Mouse (Mus musculus) layer of hippocampus, adult 9-11 months (tissue): ENCODE results near the gene Tcn2.
"Not testable (repeated sequence)": the region's sequence is repeated elsewhere in the genome, so short reads cannot be mapped to it uniquely, and the experiment has no call there.

Experiments
- DNase-seq: peaks from one replicate; pipeline ENCODE4 v3.0.0; 2022

Gene Tcn2

DNA sequence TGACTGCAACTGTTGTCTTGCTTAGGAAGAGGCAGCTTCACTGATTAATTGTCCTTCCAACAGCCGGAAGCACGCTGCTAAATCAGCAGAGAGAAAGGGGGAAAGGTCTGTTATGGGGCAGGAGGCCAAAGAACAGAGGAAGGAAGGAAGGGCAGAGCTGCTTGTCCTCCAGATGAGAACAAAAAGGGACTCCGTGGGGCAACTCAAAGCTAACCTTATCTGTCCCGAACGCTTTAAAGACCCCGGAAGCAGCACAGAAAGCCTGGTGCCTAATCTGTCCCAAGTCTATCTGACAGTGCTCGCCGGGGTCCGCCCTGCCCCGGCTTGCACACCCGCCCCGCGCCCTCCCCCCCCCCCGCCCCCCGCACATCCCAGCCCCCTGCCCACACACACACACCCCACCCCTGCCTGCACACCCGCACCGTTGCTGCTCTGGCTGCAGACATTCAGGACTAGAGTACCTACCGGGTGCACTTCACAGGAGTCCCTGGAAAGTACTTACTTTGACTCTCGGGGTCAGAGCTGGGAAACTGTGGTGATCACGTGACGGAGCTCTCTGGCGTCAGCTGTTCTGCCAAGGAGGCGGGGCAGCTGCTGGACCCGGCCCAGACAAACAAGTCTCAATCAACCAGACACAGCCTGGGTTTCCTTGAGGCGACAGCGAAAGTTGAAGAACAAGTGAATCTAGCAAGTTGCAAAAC lies at the start of gene Tcn2:
Tcn2 (minus strand) TSS at position 649 of the 701 bp plus-strand sequence.
- DNase-seq: peak; percentile 84

DNA sequence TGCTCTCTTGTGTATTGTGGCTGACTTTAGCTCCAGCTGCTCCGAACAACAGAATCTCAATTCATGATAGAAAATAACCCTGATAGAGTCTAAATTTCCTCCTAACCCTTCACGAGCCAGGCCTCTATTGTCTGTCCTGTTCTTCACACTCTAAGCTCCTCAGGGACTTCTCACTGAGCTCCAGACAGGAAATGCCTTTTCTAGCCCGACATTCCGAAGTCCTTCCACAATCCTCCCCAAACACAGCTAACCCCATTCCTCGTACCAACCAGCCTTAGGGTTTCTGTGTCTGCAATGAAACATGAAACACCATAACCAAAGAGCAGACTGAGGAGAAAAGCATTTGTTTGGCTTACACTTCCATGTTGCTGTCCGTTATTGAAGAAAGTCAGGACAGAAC lies 49.6 kb upstream of the Tcn2 start:
- DNase-seq: no peak

DNA sequence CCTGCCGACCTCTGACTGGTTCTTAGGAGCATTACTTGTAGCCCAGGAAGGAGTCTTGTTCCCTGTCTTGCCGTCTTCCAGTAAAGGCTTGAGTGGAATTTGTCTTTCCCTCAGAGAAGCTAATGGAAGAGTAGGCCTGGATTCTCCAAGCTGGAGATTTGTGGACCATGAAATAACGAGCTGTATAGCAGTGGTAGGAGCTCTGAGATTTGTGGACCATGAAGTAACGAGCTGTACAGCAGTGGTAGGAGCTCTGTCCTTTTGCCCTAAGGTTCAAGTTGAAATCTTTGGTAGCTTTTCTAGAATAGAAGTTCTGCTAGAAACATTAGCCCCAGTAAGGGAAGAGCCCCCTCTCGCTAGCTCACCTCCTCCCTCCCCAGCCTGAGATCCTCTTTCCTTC lies 46.5 kb upstream of the Tcn2 start:
- no peak for DNase-seq

DNA sequence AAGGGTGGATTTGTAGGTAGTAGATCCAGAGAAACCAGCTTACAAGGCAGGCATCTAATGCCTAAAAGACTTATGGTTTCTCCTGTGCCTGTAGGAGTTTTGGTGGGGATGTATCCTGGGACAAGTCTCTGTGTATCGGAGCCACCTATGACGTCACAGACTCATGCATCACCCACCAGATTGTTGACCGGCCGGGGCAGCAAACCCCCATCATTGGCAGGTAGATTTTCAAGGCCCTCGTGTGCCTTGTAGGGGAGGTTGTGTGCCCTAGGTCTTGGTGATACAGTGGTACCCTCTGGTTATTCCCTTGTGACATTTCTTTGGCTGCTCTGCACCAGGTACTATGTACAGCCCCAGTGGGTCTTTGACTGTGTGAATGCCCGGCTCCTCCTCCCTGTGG lies 44.7 kb upstream of the Tcn2 start, which contains the start of gene 4930556J24Rik:
4930556J24Rik (minus strand) TSS at position 101 of the 400 bp plus-strand sequence.
- no peak for DNase-seq

DNA sequence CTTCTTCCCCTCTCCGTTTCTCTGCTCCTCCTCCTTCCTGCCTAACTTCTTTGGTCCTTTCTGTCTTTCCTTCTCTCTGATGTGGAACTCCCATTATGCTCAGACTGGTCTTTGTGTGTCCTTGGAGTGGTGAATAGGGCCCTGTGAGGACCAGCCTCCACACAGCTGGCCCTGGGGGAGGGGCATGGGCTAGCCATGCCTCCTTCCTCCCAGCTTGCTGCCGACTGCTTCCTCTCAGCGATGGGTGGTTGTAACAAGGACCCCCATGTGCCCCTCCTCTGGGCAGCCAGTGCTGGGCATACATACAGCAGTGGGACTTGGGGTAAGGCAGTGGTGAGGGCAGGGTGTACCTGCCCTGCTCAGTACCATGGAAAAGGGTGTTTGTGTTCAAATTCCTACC lies 42.4 kb upstream of the Tcn2 start:
- peak; percentile 62 for DNase-seq

DNA sequence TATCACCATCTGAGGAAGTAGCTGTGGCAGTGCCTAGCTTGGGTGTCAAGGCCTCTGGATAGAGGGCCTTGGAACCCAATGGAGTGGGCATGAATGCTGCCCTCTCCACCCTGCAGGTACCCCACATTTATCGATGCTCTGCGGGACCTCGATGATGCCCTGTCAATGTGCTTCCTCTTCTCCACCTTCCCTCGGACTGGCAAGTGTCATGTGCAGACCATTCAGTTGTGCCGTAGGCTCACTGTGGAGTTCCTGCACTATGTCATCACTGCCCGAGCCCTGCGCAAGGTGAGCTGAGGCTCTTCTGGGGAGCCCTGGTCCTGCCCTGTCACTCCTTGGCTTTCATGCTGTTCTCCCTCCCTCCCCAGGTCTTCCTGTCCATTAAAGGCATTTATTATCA lies 41.1 kb upstream of the Tcn2 start:
- DNase-seq: no peak

DNA sequence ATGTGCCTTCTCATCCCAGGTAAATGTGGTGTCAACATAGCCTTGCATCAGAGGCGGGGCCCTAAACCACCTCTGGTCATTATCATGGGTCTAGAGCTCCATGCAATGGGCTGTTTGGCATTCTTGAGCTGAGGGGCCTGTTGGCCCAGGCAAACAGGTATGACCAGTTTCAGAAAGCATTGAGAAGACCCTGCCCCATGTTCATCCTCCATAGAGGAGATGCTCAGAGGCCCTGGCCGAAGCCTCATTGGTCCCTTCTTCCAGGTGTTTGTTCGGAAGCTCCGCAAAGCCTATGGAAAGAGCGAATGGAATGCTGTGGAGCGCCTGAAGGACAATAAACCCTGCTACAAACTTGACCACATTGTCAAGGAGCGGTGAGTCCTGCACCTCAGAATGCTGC lies 38.4 kb upstream of the Tcn2 start:
- DNase-seq: no peak

DNA sequence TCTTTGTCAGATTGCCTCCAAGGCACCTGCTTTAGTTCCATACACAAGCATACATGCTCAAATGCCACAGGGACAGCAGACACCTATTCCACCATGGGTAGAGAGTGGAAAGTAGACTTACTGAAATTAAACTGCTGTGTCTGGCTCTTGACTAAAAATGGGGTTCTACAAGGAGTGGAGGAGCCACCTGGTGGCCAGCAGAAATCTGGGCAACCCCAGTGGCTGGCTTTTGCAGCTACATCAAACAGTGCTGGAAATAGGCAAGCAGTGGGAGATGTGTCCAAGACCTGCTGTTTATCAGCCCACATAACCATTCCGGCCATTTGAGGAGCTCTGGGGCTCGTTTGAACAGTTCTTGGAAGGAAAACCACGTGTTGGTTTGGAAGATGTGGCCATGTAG lies 37.9 kb upstream of the Tcn2 start:
- DNase-seq: no peak

DNA sequence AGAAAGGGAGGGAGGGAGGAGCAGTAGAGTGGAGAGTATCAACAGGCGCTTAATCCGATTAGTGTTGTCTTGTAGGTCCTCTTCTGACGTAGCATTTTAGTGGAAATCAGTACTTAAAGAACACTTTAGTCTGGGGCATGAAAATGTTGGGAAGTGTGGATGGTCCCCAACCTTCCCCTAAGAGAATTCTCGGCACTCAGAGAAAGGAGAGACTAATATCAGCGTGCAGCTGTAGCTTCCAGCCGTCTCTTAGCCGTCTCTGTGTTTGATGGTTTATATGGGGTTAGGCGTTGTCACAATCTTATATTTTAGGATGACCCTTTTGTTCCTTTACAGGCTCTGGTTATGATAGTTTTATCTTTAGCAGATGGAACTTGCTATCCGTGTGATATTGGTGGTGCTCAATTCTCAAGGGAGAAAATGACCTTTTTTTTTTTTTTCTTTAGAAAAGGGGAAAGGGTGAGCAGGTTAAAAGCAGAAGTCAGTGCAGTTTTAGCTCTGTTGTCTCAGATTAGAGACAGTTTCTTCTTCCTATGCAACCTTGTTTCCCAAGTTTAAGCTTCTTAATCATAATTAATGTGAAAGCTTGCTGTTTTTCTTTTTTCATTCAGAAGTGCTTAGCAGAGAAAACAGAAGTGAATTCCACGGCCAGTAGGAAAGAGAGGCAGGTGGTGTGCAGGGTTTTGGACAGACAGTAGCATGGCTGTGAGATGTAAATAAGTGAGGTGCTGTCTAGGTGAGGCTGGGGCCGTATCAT lies 32.6 kb upstream of the Tcn2 start:
- DNase-seq: no peak

DNA sequence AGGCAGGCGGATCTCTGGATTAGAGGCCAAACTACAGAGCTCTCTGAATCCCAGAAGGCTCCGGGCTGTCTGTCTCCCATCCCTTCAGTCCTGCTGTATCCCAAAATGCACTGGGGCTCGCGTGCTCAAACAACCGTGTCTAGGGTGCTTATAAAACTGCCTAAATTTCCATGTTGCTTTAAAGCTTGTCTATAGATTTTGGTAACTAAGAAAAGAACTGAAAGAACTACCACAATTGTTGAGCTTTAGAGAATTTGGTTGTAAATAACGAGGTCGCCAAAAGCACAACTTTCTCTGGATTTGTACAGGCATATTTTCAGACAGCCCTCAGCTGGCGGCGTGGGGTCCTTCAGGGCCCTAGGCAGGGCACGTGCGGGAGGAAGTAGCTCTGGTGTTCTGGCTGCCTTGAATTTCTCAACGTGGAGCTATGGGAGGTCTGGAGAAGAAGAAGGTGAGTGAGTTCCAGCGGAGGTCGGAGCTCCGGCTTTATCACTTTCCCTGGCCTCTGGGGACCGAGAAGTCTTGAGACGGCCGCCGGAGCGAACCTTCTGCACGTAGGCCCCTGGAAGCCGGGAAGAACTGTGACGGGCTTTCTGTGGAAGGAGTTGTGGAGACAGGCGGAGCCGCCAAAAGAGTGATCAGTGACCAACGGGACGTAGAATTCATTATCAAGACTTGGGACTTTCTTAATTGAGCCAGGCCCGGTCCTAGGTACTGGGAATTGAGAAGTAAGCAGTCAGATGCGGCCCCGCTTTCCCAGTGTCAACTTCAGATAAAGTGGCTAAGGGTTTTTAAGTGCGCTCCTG lies 31.9 kb upstream of the Tcn2 start, which contains the start of gene Pes1:
Pes1 (plus strand) TSS at position 366 of the 806 bp plus-strand sequence.
- DNase-seq: peak; percentile 84

DNA sequence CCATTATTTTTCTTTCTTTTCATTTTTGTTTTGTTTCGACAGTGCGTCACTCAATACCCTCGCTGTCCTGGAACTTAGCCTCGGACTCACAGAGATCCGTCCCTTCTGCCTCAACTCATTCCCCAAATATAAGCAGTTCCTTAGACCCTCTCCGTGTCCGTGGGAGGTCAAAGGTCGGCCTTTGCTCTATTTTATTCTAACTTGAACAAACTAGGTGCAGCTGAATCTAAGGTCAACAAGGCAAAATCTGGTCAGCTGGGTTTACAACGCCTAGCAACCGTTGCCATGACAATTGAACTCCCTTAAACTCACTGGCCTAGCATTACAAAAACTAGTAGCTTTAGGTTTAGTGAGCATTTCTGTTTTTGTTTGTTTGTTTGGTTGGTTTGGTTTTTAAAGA lies 31.2 kb upstream of the Tcn2 start:
- no peak for DNase-seq

DNA sequence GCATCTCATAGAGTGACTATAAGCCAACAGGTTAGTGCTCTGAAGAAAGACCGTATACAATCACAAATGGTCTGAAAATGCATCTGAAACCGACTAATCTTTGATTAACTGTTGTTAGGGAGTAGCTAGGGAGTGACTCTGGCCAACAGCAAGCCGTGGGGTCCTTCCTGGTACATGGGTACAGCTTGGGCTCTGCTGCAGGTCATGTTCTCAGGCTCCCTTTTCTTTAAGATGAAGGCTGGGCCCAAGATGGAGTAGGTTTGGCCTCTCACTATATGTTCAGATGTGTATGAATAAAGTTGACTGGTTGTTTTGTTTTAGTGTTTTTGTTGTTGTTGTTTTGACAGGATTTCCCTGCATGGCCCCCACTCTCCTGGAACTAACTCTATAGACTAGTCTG lies 29.8 kb upstream of the Tcn2 start:
- no peak for DNase-seq

DNA sequence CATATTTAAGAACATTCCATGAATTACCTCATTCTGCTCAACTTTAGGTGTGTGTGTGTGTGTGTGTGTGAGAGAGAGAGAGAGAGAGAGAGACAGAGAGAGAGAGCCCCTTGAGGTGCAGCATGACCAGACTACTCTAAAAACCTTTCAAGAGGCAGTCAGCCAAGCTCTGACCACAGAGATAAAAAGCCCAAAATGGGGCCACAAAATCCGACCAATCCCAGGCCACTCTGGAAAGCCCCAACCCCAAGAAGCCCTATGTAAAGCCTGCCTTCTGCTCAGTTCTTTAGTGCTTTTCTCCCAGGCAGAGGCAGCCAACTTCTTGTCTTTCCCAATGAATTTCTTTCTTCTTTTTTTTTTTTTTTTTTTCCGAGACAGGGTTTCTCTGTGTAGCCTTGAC lies 28.9 kb upstream of the Tcn2 start:
- no peak for DNase-seq

DNA sequence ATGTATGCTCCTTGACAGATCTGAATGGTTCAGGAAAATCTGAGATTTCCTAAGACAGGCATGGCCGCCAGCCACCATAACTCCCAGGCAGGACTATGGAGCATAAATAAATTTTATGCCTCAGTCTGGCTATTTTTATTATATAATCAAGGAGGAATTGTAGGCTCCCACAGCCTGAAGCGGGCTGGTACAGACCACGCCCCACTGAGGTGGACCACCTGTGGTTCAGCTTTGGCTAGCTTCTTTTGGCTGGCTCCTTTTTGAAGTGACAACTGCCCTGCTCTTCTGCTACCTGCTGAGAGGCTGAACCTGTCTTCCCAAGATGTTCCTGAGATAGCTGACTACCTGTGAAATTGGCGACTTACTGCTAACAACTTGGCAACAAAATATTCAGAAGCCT lies 23.4 kb upstream of the Tcn2 start:
- not testable (repeated sequence) for DNase-seq

DNA sequence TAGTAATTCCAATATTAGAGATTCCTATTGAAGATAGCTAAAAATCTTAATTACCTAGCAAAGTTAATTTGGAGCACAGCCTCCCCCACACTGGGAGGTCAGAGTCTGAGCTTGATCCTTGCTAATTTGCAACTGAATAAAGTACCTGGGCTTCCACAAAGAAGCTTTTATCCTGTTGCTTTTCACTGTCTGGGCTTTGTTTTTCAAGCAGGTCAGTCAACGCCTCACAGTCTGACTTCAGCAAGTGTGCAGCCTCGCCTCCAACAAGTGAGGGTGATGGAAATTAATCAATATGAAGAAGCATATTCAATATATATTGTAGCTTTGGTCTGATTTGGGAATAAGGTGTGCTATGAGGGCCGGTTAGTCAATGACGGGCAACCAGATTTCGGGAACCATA lies 22.9 kb upstream of the Tcn2 start:
- not testable (repeated sequence) for DNase-seq

DNA sequence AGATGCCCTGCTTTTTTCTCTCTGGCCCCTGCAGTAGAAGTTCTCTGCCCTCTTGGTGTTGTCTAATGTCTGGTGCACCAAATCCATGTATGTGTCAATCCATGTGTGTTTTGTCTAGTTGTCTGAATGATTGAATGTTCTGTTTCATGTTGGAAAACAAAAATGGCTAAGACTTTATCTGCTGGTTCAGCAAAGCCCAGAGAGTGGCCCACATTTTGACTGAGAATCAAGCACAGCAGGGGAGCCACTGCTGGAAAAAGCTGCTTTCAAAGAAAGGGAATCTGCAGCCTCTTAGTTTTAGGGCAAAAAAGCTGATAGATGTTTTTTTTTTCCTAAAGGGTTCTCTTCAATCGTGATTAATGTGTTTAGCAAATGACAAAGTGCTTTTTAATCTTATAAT lies 14.4 kb upstream of the Tcn2 start:
- DNase-seq: no peak

DNA sequence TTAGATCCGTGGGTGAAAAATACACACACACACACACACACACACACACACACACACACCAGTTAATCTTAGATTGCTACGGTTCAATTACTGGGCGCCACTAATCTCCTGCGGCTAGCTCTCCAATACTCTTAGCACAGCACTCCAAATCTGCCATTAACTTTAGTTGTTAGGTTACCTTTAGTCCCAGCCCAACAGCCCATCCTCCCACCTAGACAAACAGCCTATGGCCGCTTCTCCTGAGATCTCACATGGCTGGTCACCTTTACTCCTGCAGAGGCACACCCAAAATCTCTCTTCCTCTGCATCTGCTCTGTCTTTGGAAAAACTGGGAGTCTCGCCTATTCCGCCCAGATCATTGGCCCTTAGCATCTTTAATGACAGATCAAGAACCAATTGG lies 9.4 kb upstream of the Tcn2 start:
- no peak for DNase-seq

DNA sequence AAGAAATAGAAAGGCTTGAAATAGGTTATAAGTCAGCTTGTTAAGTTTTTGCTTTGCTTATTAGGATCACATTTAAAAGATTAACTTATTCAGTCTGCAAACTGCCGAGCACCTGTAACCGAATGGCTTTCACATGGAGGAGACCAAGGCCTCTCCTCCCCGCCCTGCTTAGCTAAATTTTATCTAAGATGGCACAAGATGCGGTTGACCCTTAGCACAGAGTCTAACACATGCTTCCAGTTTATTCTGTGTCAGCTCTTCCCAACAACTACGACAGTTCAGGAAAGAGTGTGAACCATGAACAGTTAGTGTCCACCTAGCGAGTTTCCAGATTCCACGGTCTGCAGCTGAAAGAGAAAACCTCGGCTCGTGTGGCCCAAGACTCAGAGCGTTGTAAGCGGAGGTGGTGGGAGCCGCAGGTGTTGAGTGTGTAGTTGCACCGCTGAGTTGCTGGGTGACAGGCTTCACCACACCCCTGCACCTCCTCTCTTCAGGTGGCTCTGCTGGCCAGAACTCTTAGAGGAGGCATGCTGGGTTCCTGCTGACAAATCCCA lies 5.4 kb upstream of the Tcn2 start:
- no peak for DNase-seq

DNA sequence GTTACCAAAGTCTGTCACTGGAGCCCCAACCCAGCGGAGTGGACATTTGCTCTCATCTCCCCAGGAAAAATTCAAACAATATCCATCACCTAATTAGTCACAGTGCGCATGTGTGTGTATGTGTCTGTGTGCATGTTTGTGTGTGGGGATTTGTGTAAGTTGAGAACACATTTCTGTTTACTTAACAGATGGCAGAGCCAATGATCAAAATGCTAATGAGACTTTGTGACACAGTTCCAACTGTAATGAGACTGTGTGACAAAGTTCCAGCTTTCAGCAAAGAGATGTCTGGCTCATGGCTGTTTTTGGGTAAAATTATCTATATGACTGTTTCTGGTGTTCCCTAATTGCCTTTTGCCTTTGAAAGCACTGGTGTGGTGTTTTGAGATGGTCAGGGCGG lies 4.4 kb upstream of the Tcn2 start:
- DNase-seq: no peak

DNA sequence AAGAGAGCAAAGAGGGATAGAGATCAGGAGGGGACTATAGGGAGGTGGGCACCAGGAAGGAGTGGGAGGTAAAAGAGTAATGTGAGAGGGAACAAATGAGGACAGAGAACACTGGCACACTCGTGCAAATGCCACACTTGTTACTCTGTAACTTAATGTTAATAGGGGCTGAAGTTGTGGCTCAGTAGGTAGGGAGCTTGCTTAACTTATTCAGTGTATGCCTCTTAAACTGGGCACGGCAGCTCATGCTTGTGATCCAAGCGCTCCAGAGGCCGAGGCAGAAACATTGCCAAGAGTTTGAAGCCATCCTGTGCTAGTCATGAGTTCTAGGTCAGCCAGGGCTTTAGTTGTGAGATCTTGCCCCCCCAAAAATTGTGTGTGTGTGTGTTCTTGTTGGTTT lies 3.2 kb upstream of the Tcn2 start:
- DNase-seq: no peak

DNA sequence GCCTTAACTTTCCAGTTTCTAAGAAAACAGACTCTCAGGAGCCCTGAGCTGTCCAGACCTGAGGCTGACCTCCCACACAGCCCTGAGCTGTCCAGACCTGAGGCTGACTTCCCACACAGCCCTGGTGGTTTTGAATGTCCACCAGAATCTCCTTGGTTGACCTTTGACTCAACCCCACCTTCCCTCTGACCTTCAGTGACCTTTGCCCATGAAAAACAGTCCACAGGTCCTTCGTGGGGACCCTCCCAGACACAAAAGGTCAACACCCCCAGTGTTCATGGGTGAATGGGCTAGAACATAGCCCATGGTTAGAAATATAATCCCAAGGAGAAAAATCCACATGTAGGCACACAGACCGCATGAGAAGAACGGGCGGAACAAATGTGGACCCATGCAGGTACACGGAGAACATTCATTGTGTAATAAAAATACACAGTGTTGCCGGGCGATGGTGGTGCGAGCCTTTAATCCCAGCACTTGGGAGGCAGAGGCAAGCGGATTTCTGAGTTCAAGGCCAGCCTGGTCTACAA lies 1.9 kb upstream of the Tcn2 start:
- no peak for DNase-seq

DNA sequence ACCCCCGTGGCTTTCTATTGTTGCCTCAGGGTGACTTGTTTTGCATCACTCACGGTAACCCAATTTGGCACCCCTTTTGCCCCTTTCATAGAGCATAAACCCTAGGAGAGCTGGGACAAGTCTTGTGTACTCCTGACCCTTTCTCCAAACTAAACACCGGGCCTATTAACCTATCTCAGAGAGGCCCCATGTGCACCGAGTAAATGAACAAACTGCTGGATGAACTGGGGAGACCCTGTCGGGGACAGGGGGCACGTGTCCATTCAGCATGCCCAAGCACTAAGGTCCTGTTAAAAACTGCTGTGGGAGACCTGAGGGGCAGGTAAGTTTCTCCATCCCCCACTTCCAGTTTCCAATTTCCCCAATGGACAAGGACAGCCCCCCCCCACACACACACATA lies 1.0 kb downstream of the Tcn2 start:
- DNase-seq: no peak

DNA sequence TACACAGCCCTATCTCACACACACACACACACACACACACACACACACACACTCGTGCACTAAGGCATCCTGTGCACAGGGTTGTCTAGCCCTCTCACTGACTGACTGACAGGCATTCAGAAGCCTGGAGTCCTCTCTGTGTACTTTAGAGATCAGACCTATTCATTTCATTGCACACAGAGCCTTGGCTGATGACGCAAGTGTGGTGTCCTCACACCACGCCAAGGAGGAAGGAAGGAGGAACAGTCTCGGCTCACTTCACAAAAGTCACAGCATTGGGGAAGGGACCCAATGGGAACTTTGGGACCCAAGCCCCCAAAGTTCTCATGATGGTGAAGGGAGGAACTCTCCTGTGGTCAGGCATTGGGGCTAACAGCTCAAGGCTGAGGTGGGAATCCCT lies 1.9 kb downstream of the Tcn2 start:
- DNase-seq: no peak
